Mouse (Mus musculus): ENCODE results near the gene Slc44a5. TPM values are rescaled to one million over a fixed set of nuclear protein-coding genes. Genes with fewer than 3 reads are reported as not detected.

The Slc44a5 gene
- polyA plus RNA-seq, 1 experiment from 2014 or later = 0.05 TPM

- no peak for DNase-seq (ENCODE audit: low spot score)
Measured at GRCm38 (mm10) chr3:154165882-154166281, 192.6 kb downstream of the Slc44a5 start.

- no peak for DNase-seq (ENCODE audit: low spot score)
Measured at GRCm38 (mm10) chr3:154171881-154172592, 198.8 kb downstream of the Slc44a5 start.

- no peak for DNase-seq (ENCODE audit: low spot score)
Measured at GRCm38 (mm10) chr3:154172593-154172965, 199.3 kb downstream of the Slc44a5 start.

GRCm38 (mm10) chr3:154173556-154173955 lies 200.3 kb downstream of the Slc44a5 start:
- no peak for DNase-seq (ENCODE audit: low spot score)

- DNase-seq (ENCODE audit: low spot score) = no peak
Measured at GRCm38 (mm10) chr3:154174031-154174430, 200.8 kb downstream of the Slc44a5 start.

- no peak for DNase-seq (ENCODE audit: low spot score)
Measured at GRCm38 (mm10) chr3:154174766-154175165, 201.5 kb downstream of the Slc44a5 start.

GRCm38 (mm10) chr3:154177665-154178305 lies 204.5 kb downstream of the Slc44a5 start:
- peak; percentile 4 for DNase-seq (ENCODE audit: low spot score)

GRCm38 (mm10) chr3:154179423-154179920 lies 206.2 kb downstream of the Slc44a5 start:
- DNase-seq (ENCODE audit: low spot score) = no peak

- DNase-seq (ENCODE audit: low spot score) = no peak
Measured at GRCm38 (mm10) chr3:154182987-154183386, 209.8 kb downstream of the Slc44a5 start.

GRCm38 (mm10) chr3:154183957-154184356 lies 210.7 kb downstream of the Slc44a5 start:
- no peak for DNase-seq (ENCODE audit: low spot score)

GRCm38 (mm10) chr3:154188668-154189067 lies 215.4 kb downstream of the Slc44a5 start:
- DNase-seq (ENCODE audit: low spot score) = no peak

- DNase-seq (ENCODE audit: low spot score) = no peak
Measured at GRCm38 (mm10) chr3:154192328-154193030, 219.2 kb downstream of the Slc44a5 start.

GRCm38 (mm10) chr3:154193189-154193840 lies 220.1 kb downstream of the Slc44a5 start:
- DNase-seq (ENCODE audit: low spot score) = no peak

- DNase-seq (ENCODE audit: low spot score) = no peak
Measured at GRCm38 (mm10) chr3:154200422-154200828, 227.2 kb downstream of the Slc44a5 start.

- DNase-seq (ENCODE audit: low spot score) = no peak
Measured at GRCm38 (mm10) chr3:154201796-154202195, 228.6 kb downstream of the Slc44a5 start.

- no peak for DNase-seq (ENCODE audit: low spot score)
Measured at GRCm38 (mm10) chr3:154202383-154202782, 229.1 kb downstream of the Slc44a5 start.

GRCm38 (mm10) chr3:154208479-154208878 lies 235.2 kb downstream of the Slc44a5 start:
- DNase-seq (ENCODE audit: low spot score) = no peak

- no peak for DNase-seq (ENCODE audit: low spot score)
Measured at GRCm38 (mm10) chr3:154209201-154209754, 236.0 kb downstream of the Slc44a5 start.

- DNase-seq (ENCODE audit: low spot score) = no peak
Measured at GRCm38 (mm10) chr3:154209776-154210430, 236.7 kb downstream of the Slc44a5 start.

GRCm38 (mm10) chr3:154210431-154211055 lies 237.3 kb downstream of the Slc44a5 start:
- DNase-seq (ENCODE audit: low spot score) = no peak

All from thymus, postnatal 0 days (tissue).